Mouse (Mus musculus) cerebellum, adult 11 months (tissue): ENCODE measurements around the gene Trpm8.

ENCODE experiments used
- DNase-seq: peaks from one replicate; pipeline ENCODE4 v3.0.0; 2022

Gene Trpm8

DNA sequence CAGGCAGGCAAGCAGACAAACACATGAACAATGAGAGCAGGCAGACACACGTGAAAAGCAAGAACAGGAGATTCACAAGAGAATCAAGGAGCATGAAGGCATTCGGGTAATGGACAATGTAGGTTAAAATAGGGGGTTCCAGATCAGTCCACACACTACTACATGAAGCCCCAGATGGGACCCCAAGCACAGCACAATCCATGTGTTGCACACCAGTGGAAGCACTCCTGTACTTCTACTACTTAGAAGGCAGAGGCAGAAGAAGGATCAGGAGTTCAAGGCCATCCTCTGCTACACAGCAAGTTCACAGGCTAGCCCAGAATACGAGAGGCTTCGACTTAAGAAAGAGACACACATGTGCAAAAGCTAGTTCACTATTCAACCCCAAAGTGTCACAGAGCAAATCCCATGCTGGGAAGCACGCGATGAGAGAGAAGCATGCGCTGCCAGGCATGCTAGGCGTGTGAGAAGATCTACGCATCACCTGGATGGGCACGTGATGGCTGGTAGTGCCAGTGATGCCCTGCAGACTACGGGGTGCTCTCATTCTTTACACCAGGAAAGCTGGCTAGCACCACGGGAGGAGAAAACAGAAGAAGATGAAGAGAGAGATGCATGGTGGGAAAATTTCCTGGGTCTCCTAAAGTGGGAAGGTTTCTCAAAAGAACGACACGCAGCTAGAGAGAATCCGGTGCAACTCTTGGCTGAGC, 8.8 kb downstream of the Trpm8 start:
- no peak for DNase-seq

DNA sequence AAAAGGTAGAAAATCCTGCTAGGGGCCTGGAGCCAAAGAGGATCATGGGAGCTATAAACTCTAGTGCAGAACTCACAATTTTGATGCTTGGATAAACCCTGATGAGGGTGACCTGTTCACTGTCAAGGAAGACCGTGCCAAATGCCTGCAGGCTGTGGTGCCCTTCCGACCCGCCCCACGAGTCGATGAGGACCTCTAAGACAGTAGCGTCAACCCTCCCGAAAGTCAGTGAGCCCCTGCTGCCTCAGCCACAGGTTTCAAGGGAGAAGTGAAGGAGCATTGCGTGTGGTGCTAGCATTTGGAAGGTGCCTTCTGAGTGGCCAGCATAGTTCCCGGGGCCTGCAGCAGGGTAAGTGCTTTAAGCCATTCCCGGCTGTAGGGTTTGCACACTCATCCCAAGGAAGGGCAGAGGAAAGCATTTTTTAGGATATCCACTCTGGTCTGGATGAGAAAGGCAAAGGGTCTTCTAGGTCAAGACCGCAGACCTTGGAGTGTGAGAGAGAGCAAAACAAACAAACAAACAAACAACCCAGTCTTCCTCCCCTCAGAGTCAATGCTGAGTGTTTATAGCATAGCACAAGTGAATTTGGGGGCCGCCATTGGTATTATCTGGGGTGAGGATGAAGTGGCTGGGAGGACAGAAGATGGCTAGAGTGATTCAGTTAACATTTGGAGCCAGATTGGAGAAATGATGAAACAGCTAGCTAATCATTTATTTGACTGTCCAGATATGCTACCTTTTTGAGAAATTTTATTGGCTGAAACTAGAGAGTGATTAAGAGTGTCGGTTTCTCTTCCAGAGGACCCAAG, 9.6 kb downstream of the Trpm8 start:
- no peak for DNase-seq

GRCm38 (mm10) chr1:88287697-88287980, 10.2 kb downstream of the Trpm8 start:
- DNase-seq = no peak

GRCm38 (mm10) chr1:88288056-88288788, 10.8 kb downstream of the Trpm8 start:
- no peak for DNase-seq

GRCm38 (mm10) chr1:88288789-88289127, 11.3 kb downstream of the Trpm8 start:
- DNase-seq = no peak

GRCm38 (mm10) chr1:88289152-88289551, 11.7 kb downstream of the Trpm8 start:
- DNase-seq = no peak

DNA sequence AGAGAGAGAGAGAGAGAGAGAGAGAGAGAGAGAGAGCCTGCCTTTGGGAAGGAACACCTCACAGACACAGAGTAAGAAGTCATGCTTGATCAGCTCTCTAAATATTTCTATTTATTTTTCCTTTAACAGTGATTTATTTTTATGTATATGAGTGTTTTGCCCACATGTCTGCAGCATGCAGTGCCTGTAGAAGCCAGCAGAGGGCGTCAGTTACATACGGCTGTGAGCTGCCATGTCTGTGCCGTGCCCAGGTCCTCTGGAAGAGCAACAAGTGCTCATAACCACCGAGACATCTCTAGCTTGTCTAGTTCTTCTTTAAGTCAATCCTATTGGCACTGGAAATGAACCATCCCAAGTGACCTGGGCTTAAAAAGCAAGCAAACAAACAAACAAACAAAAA, 12.5 kb downstream of the Trpm8 start:
- DNase-seq = no peak

DNA sequence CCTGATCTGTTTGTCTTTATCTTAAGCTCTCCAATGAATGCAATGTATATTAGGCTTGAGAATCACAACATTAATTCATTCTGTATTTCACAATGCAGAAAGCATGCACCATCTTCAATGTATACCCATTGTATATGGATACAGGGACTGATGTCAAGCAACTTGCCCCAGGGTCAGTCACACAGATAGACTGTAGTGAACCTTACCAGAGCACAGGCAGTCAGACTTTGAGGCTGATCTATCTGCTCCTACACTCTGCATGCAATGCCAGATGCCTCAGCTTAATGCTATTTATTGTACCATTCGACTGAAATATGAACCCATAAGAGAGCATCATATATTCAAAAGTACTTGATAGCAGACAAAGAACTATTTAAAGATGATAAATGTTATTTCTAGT, 13.1 kb downstream of the Trpm8 start:
- no peak for DNase-seq

GRCm38 (mm10) chr1:88291409-88292005, 14.0 kb downstream of the Trpm8 start:
- no peak for DNase-seq

DNA sequence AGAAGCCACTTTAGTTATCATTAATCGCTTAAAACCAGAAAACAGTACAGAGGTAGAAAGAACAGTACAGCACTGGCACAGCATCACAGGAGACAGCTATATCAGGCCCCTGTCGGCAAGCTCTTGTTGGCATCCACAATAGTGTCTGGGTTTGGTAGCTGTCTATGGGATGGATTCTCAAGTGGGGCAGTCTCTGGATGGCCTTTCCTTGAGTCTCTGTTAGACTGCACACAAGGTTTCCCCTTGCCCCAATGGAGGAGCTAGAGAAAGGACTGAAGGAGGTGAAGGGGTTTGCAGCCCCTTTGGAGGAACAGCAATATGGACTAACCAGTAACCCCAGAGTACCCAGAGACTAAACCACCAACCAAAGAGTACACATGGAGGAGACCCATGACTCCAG, 14.6 kb downstream of the Trpm8 start:
- DNase-seq = no peak

DNA sequence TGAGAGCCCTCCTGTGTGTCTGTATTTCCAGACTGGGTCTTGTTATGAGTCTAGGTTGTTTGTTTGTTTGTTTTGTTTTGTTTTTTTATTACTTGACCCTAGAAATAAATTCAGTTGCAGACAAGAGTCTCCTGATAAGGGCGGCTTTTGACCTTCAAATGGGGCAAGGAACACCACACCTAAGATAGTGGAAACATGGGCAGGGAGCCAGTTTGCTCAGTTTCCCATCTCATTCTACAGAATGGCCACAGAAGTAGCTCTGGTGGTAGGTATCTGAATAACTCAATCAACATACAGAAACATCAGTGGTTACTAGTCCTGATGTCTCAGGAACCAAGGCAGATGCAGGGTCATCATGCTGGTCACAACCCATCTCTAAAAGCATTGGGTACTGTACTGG, 17.2 kb downstream of the Trpm8 start:
- no peak for DNase-seq

DNA sequence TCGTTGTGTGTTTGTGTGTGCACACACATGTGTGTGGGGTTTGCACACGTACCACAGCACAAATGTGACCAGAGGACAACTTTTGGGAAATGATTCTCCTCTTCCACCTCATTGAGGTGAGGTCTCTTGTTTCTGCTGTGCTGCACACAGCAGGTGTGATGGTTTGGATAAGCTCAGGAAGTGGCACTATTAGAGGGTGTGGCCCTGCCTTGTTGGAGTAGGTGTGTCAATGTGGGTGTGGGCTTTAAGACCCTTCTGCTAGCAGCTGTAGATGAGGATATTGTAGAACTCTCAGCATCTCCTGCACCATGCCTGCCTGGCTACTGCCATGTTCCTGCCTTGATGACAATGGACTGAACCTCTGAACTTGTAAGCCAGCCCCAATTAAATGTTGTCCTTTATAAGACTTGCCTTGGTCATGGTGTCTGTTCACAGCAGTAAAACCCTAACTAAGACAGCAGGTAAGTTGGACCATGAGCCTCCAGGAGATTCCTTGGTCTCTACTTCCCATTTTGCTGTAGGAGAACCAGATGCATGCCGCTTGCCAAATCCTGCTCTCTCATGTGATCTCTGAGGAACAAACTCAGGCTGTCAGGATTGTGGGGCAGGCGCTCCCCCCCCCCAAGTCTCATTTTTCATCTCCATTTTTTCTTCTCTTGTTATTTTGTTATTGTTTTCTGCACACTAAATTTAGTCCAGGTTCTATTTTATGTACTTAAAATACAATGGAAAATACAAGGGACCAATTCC, 18.9 kb downstream of the Trpm8 start:
- DNase-seq = no peak

GRCm38 (mm10) chr1:88297480-88298258, 20.2 kb downstream of the Trpm8 start:
- no peak for DNase-seq

DNA sequence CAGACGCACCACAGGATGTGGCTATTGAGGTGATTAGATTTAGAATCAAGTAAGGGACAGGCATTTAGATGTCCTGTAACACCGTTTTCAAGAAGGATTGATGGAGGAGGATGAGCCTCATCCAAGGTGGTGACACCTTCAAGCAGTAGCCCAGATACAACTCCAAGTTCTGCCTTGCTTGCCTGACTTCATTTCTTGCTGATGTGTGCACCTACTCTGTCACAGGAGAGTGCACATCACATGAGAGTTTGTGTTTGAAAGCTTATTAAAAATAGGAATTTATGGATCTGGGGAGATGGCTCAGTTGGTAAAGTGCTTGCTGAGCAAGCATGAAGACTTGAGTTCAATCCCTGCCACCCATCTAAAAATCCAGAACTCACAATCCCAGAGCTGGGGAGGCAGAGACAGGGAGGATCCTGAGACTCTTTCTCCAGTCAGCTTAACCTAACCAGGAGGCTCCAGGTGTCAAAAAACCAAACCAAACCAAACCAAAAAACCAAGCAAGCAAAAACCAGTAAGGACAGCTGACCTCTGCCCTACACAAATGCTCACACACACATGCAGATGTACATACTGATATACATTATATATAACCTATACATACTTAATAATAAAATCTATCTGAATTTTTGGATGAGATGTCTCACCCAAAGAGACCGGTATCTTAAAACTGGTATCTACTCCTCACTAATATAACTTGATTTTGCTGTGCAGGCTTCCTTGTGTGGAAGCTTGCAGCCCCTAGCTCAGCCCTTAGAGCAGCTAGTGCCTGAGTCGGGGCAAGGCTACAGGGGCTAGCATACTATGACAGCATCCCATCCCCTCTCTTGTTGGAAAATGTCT, 21.4 kb downstream of the Trpm8 start:
- no peak for DNase-seq

DNA sequence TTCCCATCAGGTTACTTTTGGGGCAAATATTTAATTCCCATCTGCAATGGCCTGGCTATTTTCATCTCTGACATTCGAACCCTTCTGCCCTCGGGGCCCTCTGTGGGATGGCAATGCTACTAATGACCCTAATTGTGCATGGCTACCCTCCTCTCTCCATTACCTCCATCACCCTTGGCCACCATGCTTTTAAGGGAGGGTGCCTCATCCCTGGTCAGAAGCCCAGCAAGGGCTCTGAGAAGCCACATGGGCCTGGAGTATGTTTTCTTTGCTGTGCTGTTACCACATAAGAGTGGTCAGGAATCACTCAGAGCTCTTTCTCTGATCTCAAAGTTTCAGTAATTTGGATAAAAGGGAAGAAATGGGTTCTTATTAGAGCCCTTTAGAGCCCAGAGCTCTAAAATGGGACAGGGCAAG, 22.1 kb downstream of the Trpm8 start:
- no peak for DNase-seq

DNA sequence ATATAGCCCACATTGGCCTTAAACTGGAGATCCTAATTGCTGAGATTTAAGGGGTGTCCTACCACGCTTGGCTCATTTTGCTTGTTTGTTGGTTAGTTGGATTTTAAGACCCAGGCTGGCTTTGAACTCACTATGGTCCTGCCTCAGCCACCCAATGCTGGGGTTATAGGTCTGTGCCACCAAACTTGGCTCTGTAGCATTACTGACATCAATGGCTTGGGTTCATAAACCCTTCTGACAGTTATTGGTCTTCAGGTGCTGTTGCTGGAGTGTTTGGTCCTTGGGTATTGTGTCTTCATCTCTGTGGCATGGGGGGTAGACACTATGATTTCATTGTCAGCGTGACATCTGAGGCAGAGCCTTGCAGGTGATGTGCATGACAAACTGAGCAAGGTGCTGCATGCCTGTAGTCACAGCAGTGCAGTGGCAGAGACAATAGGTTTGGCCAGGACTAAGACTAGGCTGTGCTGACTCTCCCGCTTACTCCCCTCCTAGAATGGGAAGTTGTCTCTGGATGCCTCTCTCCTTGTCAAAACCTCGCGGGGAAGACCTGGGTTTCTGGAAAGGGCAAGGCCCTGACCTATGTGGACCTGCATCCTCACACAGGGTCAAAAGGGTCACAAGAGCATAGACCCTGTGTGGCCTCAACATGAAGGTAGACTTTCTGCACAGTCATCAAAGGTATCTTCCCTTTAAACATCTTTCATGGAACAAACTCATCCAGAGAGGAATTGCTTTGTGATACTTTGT, 23.0 kb downstream of the Trpm8 start:
- DNase-seq = no peak

GRCm38 (mm10) chr1:88301121-88302014, 23.9 kb downstream of the Trpm8 start:
- DNase-seq = no peak

DNA sequence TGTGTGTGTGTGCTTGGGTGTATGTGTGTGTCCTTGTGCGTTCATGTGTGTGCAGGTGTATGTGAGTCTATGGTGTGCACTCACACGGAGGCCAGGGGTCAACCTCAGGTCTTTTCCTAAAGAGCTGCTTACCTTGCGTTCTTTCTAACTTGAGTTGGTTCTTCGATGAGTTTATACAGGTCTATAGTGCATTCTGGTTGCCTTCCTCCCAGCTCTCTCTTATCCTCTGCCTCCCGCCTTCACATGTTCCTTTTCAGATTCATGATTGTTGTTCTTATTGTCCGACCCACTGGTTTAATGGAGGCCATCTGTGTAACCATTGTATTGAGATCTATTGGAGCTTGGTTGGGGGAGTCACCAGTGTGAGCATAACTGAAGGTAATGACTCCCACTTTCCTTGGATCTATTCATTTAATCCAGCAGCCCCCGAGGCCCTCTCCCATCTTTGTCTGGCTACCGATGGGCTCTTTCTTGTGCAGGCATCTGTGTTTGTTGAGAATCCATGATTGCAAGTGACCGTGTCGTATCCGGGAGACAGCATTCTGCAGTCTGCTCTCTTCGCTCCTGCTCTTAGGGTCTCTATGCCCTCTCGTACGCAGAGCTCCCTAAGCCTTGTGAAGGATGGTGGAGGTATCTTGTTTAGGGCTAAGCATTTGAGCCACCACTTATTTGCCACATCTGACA, 24.7 kb downstream of the Trpm8 start:
- DNase-seq = no peak

- no peak for DNase-seq
Observed at GRCm38 (mm10) chr1:88303762-88304161, 26.3 kb downstream of the Trpm8 start.
